Mouse (Mus musculus): ENCODE results near the gene Slc38a10.

Gene Slc38a10

GRCm38 (mm10) chr11:120140255-120140654 is 10.9 kb downstream of the Slc38a10 start:
- DNase-seq (ENCODE audit: inconsistent age in 2 of 2, low spot score in 1 of 2): no peak

- no peak for DNase-seq (ENCODE audit: inconsistent age in 2 of 2, low spot score in 1 of 2)
Measured at GRCm38 (mm10) chr11:120139309-120139731, 11.8 kb downstream of the Slc38a10 start.

- peak in 1 of 2 experiments; percentile 63 for DNase-seq (ENCODE audit: inconsistent age in 2 of 2, low spot score in 1 of 2)
Measured at GRCm38 (mm10) chr11:120137625-120138004, 13.5 kb downstream of the Slc38a10 start.

GRCm38 (mm10) chr11:120136796-120137624 is 14.1 kb downstream of the Slc38a10 start:
- no peak for DNase-seq (ENCODE audit: inconsistent age in 2 of 2, low spot score in 1 of 2)

GRCm38 (mm10) chr11:120136195-120136594 is 15.0 kb downstream of the Slc38a10 start:
- DNase-seq (ENCODE audit: inconsistent age in 2 of 2, low spot score in 1 of 2): no peak

- DNase-seq (ENCODE audit: inconsistent age in 2 of 2, low spot score in 1 of 2): peak in 1 of 2 experiments; percentile 62
Measured at GRCm38 (mm10) chr11:120134847-120135530, 16.2 kb downstream of the Slc38a10 start.

GRCm38 (mm10) chr11:120134148-120134547 is 17.0 kb downstream of the Slc38a10 start:
- no peak for DNase-seq (ENCODE audit: inconsistent age in 2 of 2, low spot score in 1 of 2)

GRCm38 (mm10) chr11:120129281-120129680 is 21.9 kb downstream of the Slc38a10 start:
- DNase-seq (ENCODE audit: inconsistent age in 2 of 2, low spot score in 1 of 2): no peak

- no peak for DNase-seq (ENCODE audit: inconsistent age in 2 of 2, low spot score in 1 of 2)
Measured at GRCm38 (mm10) chr11:120126845-120127244, 24.3 kb downstream of the Slc38a10 start.

- DNase-seq (ENCODE audit: inconsistent age in 2 of 2, low spot score in 1 of 2): peak; percentile 74 to 81
Measured at GRCm38 (mm10) chr11:120122126-120122525, 29.0 kb downstream of the Slc38a10 start.

- DNase-seq (ENCODE audit: inconsistent age in 2 of 2, low spot score in 1 of 2): peak; percentile 72 to 92
Measured at GRCm38 (mm10) chr11:120120642-120121420, 30.3 kb downstream of the Slc38a10 start.

- no peak for DNase-seq (ENCODE audit: inconsistent age in 2 of 2, low spot score in 1 of 2)
Measured at GRCm38 (mm10) chr11:120119936-120120541, 31.1 kb downstream of the Slc38a10 start.

GRCm38 (mm10) chr11:120119108-120119507 is 32.0 kb downstream of the Slc38a10 start:
- no peak for DNase-seq (ENCODE audit: inconsistent age in 2 of 2, low spot score in 1 of 2)

- DNase-seq (ENCODE audit: inconsistent age in 2 of 2, low spot score in 1 of 2): peak in 1 of 2 experiments; percentile 73
Measured at GRCm38 (mm10) chr11:120117626-120118025, 33.5 kb downstream of the Slc38a10 start.

GRCm38 (mm10) chr11:120114488-120115215 is 36.5 kb downstream of the Slc38a10 start:
- no peak for DNase-seq (ENCODE audit: inconsistent age in 2 of 2, low spot score in 1 of 2)

- DNase-seq (ENCODE audit: inconsistent age in 2 of 2, low spot score in 1 of 2): no peak
Measured at GRCm38 (mm10) chr11:120112136-120112535, 39.0 kb downstream of the Slc38a10 start.

- DNase-seq (ENCODE audit: inconsistent age in 2 of 2, low spot score in 1 of 2): peak in 1 of 2 experiments; percentile 71
Measured at GRCm38 (mm10) chr11:120111033-120111432, 40.1 kb downstream of the Slc38a10 start.

- DNase-seq (ENCODE audit: inconsistent age in 2 of 2, low spot score in 1 of 2): no peak
Measured at GRCm38 (mm10) chr11:120110554-120110953, 40.6 kb downstream of the Slc38a10 start.

- DNase-seq (ENCODE audit: inconsistent age in 2 of 2, low spot score in 1 of 2): no peak
Measured at GRCm38 (mm10) chr11:120109558-120110210, 41.5 kb downstream of the Slc38a10 start.

GRCm38 (mm10) chr11:120107796-120108195 is 43.4 kb downstream of the Slc38a10 start:
- DNase-seq (ENCODE audit: inconsistent age in 2 of 2, low spot score in 1 of 2): no peak

Measured in adrenal gland, adult (tissue).